Mouse (Mus musculus) hindbrain, embryonic 15.5 days (tissue): ENCODE data around the gene Zbtb18. TPM values are rescaled to one million over a fixed set of nuclear protein-coding genes. Genes with fewer than 3 reads are reported as not detected.
"Not testable (repeated sequence)": the region's sequence is repeated elsewhere in the genome, so short reads cannot be mapped to it uniquely, and the experiment has no call there.

Experiments used
- ATAC-seq: fragments of 200-750 bp; cut with Nextera tagmentation; 2 replicates; pipeline ENCODE4 v1.8.0; 2017; ENCODE audit warnings: low read depth, moderate number of reproducible peaks, moderate TSS enrichment; ENCODE audit not compliant: low FRiP score
- H3K27ac ChIP-seq: fragments of 300-500 bp; sonication (generic); replicated peaks from 2 replicates; pipeline ENCODE4 v1.5.1; 2015; ENCODE audit warnings: mild to moderate bottlenecking, inconsistent platforms
- H3K27me3 ChIP-seq: fragments of 300-500 bp; sonication (generic); 2 replicates; pipeline ENCODE4 v1.6.1; 2015; ENCODE audit warnings: control low read depth, inconsistent platforms
- H3K36me3 ChIP-seq: fragments of 300-500 bp; sonication (generic); 2 replicates; pipeline ENCODE4 v1.6.1; 2015; ENCODE audit warnings: control low read depth, inconsistent platforms
- H3K4me1 ChIP-seq: fragments of 300-500 bp; sonication (generic); replicated peaks from 2 replicates; pipeline ENCODE4 v1.6.1; 2015; ENCODE audit warnings: control low read depth, inconsistent platforms
- H3K4me2 ChIP-seq: fragments of 300-500 bp; sonication (generic); 2 replicates; pipeline ENCODE4 v1.6.1; 2015; ENCODE audit warnings: moderate library complexity, mild to moderate bottlenecking, inconsistent platforms
- H3K4me3 ChIP-seq: fragments of 300-500 bp; sonication (generic); 2 replicates; pipeline ENCODE4 v1.5.1; 2015; ENCODE audit warnings: mild to moderate bottlenecking, inconsistent platforms
- H3K9ac ChIP-seq: fragments of 300-500 bp; sonication (generic); 2 replicates; pipeline ENCODE4 v1.6.1; 2015; ENCODE audit warnings: inconsistent platforms
- H3K9me3 ChIP-seq: fragments of 300-500 bp; sonication (generic); 2 replicates; pipeline ENCODE4 v1.6.1; 2016; ENCODE audit warnings: control low read depth, inconsistent platforms
- WGBS: fragments of 180-500 bp; shearing (Covaris S2); methylation state at CpG from one replicate; pipeline ENCODE4 v1.1.7; 2015; 5-methylcytosine and 5-hydroxymethylcytosine counted together
- polyA plus RNA-seq: library from polyadenylated mRNA; unstranded; fragments of >200 nt; fragmentation: Nextera tagmentation; extraction: Ambion mirVana; gene quantifications from 2 replicates; pipeline ENCODE4 v1.2.1, GENCODE M21; 2015

Zbtb18 gene
- polyA plus RNA-seq, 1 experiment from 2014 or later = 11.8 TPM

- not testable (repeated sequence) for H3K9ac ChIP-seq, H3K36me3 ChIP-seq, H3K9me3 ChIP-seq, H3K27me3 ChIP-seq, H3K27ac ChIP-seq, ATAC-seq
- WGBS = 22% methylated on average over 7 of the region's 7 CpGs
- peak overlapping the region; percentile 23; the same call in 1 of the 2 replicates for H3K4me2 ChIP-seq
- H3K4me1 ChIP-seq = peaks cover 24% of the 10 kb centered on the region
- H3K4me3 ChIP-seq = 0 out of 2 replicates have a peak overlapping the region, but pooled peaks have one; percentile 11
Measured at GRCm38 (mm10) chr1:177449857-177450256, 7.7 kb downstream of the Zbtb18 start.

- no peaks in the 10 kb centered on the region for H3K9me3 ChIP-seq
- no peak overlapping the region for H3K9ac ChIP-seq
- H3K27ac ChIP-seq = no peak overlapping the region
- peak overlapping the region; percentile 23; the same call in 1 of the 2 replicates for H3K4me2 ChIP-seq
- H3K27me3 ChIP-seq = no peaks in the 10 kb centered on the region
- ATAC-seq = no peak
- no peak overlapping the region for H3K4me3 ChIP-seq
- 66% methylated on average over 2 of the region's 2 CpGs for WGBS
- H3K4me1 ChIP-seq = peaks cover 18% of the 10 kb centered on the region
- H3K36me3 ChIP-seq = no peaks in the 10 kb centered on the region
Measured at GRCm38 (mm10) chr1:177451041-177451440, 8.9 kb downstream of the Zbtb18 start.

- no peak for ATAC-seq
- WGBS = 28% methylated on average over 4 of the region's 4 CpGs
- H3K27me3 ChIP-seq = no peaks in the 10 kb centered on the region
- no peak overlapping the region for H3K4me3 ChIP-seq
- no peaks in the 10 kb centered on the region for H3K9me3 ChIP-seq
- H3K36me3 ChIP-seq = no peaks in the 10 kb centered on the region
- no peak overlapping the region for H3K9ac ChIP-seq
- no peak overlapping the region for H3K4me2 ChIP-seq
- H3K4me1 ChIP-seq = peaks cover 13% of the 10 kb centered on the region
- no peak overlapping the region for H3K27ac ChIP-seq
Measured at GRCm38 (mm10) chr1:177451991-177452431, 9.9 kb downstream of the Zbtb18 start.

- H3K4me2 ChIP-seq = no peak overlapping the region
- no peaks in the 10 kb centered on the region for H3K27me3 ChIP-seq
Measured at GRCm38 (mm10) chr1:177452987-177453386, 10.8 kb downstream of the Zbtb18 start.

GRCm38 (mm10) chr1:177453806-177454205 is 11.7 kb downstream of the Zbtb18 start:
- Histone ChIP-seq H3K9ac (no peak overlapping the region), H3K36me3 (no peaks in the 10 kb centered on the region), H3K9me3 (no peaks in the 10 kb centered on the region), H3K27ac (no peak overlapping the region), H3K4me3 (no peak overlapping the region), H3K27me3 (no peaks in the 10 kb centered on the region), H3K4me1 (peaks cover 4% of the 10 kb centered on the region), H3K4me2 (no peak overlapping the region)
- WGBS = 33% methylated on average over 8 of the region's 8 CpGs
- ATAC-seq = no peak

More at GRCm38 (mm10) chr1:177452987-177453386, 10.8 kb downstream of the Zbtb18 start:
- H3K9me3 ChIP-seq = no peaks in the 10 kb centered on the region
- no peak overlapping the region for H3K27ac ChIP-seq
- H3K4me1 ChIP-seq = peaks cover 4% of the 10 kb centered on the region
- H3K9ac ChIP-seq = no peak overlapping the region
- no peaks in the 10 kb centered on the region for H3K36me3 ChIP-seq
- H3K4me3 ChIP-seq = no peak overlapping the region
- ATAC-seq = no peak
- WGBS = 70% methylated on average over 5 of the region's 5 CpGs

GRCm38 (mm10) chr1:177454492-177454891 is 12.3 kb downstream of the Zbtb18 start:
- Histone ChIP-seq H3K36me3 (no peaks in the 10 kb centered on the region), H3K4me2 (no peak overlapping the region), H3K9ac (no peak overlapping the region), H3K27me3 (no peaks in the 10 kb centered on the region), H3K4me3 (no peak overlapping the region), H3K4me1 (peaks cover 8% of the 10 kb centered on the region), H3K9me3 (no peaks in the 10 kb centered on the region), H3K27ac (no peak overlapping the region)
- WGBS = 83% methylated on average over 6 of the region's 6 CpGs
- no peak for ATAC-seq

- no peak overlapping the region for H3K9ac ChIP-seq
- H3K9me3 ChIP-seq = no peaks in the 10 kb centered on the region
- no peak overlapping the region for H3K4me3 ChIP-seq
- H3K27me3 ChIP-seq = no peaks in the 10 kb centered on the region
- H3K4me1 ChIP-seq = peaks cover 8% of the 10 kb centered on the region
- H3K4me2 ChIP-seq = no peak overlapping the region
- no peak overlapping the region for H3K27ac ChIP-seq
- no peak for ATAC-seq
- WGBS = 83% methylated on average over 5 of the region's 5 CpGs
- no peaks in the 10 kb centered on the region for H3K36me3 ChIP-seq
Measured at GRCm38 (mm10) chr1:177455466-177455865, 13.3 kb downstream of the Zbtb18 start.

GRCm38 (mm10) chr1:177456208-177456607 is 14.1 kb downstream of the Zbtb18 start:
- 87% methylated on average over 4 of the region's 4 CpGs for WGBS
- Histone ChIP-seq H3K4me3 (no peak overlapping the region), H3K27me3 (no peaks in the 10 kb centered on the region), H3K4me2 (no peak overlapping the region), H3K36me3 (no peaks in the 10 kb centered on the region), H3K4me1 (peaks cover 13% of the 10 kb centered on the region), H3K9ac (no peak overlapping the region), H3K9me3 (no peaks in the 10 kb centered on the region), H3K27ac (no peak overlapping the region)
- ATAC-seq = no peak

GRCm38 (mm10) chr1:177456772-177457171 is 14.6 kb downstream of the Zbtb18 start:
- no peaks in the 10 kb centered on the region for H3K9me3 ChIP-seq
- H3K4me2 ChIP-seq = no peak overlapping the region
- peaks cover 13% of the 10 kb centered on the region for H3K4me1 ChIP-seq
- no peak overlapping the region for H3K4me3 ChIP-seq
- peak; percentile 52; the same call in 1 of the 2 replicates for ATAC-seq
- WGBS = 29% methylated on average over 4 of the region's 4 CpGs
- no peaks in the 10 kb centered on the region for H3K36me3 ChIP-seq
- no peaks in the 10 kb centered on the region for H3K27me3 ChIP-seq
- H3K9ac ChIP-seq = no peak overlapping the region
- no peak overlapping the region for H3K27ac ChIP-seq

GRCm38 (mm10) chr1:177457981-177458380 is 15.8 kb downstream of the Zbtb18 start:
- Histone ChIP-seq H3K4me3 (no peak overlapping the region), H3K4me2 (no peak overlapping the region), H3K36me3 (no peaks in the 10 kb centered on the region), H3K9ac (no peak overlapping the region), H3K27me3 (no peaks in the 10 kb centered on the region), H3K27ac (no peak overlapping the region), H3K9me3 (no peaks in the 10 kb centered on the region), H3K4me1 (peaks cover 13% of the 10 kb centered on the region)
- no peak for ATAC-seq
- WGBS = 87% methylated on average over 6 of the region's 6 CpGs

- Histone ChIP-seq H3K9me3 (no peaks in the 10 kb centered on the region), H3K27me3 (no peaks in the 10 kb centered on the region), H3K9ac (no peak overlapping the region), H3K4me1 (peaks cover 13% of the 10 kb centered on the region), H3K36me3 (no peaks in the 10 kb centered on the region), H3K4me2 (peak overlapping the region; percentile 24), H3K27ac (peak overlapping the region; percentile 31), H3K4me3 (no peak overlapping the region)
- ATAC-seq = no peak
- 51% methylated on average over 18 of the region's 18 CpGs for WGBS
Measured at GRCm38 (mm10) chr1:177458456-177459389, 16.6 kb downstream of the Zbtb18 start.

GRCm38 (mm10) chr1:177459536-177459935 is 17.4 kb downstream of the Zbtb18 start:
- no peaks in the 10 kb centered on the region for H3K9me3 ChIP-seq
- peaks cover 13% of the 10 kb centered on the region for H3K4me1 ChIP-seq
- no peak overlapping the region for H3K4me2 ChIP-seq
- WGBS = 48% methylated on average over 2 of the region's 2 CpGs
- H3K36me3 ChIP-seq = no peaks in the 10 kb centered on the region
- no peak overlapping the region for H3K9ac ChIP-seq
- no peaks in the 10 kb centered on the region for H3K27me3 ChIP-seq
- no peak overlapping the region for H3K4me3 ChIP-seq
- no peak for ATAC-seq
- H3K27ac ChIP-seq = no peak overlapping the region
